Mouse (Mus musculus): ENCODE data around the gene Prkag2. TPM values are rescaled to one million over a fixed set of nuclear protein-coding genes. Genes with fewer than 3 reads are reported as not detected.

Gene Prkag2
- polyA plus RNA-seq, 1 experiment from 2014 or later = 45.0 TPM

DNA sequence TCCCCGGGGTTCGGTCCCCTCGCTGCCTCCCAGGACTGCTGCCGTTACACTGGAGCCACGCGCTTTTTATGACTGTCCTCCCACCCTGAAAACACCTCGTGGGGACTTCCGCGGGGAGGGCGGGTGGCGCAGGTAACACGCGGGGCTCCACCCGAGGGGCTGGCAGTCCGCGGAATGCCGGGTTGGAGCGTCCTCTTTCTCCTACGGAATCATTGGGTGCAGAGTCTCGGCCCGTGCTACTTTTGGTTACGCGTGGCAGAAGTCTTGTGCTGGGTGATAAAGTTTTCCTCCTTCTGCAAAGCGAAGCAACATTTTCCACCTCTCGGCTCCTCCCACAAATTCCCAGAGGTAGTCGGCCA lies 306 bp downstream of the Prkag2 start:
- H3K9me3 ChIP-seq = no peaks in the 10 kb centered on the region
- 0 out of 2 replicates have a peak overlapping the region, but pooled peaks have one; percentile 56 for H3K27ac ChIP-seq
- under 1% methylated on average over 26 of the region's 26 CpGs for whole genome bisulfite sequencing
- H3K36me3 ChIP-seq (replicated peaks) = no peaks in the 10 kb centered on the region
- peaks cover 74% of the 10 kb centered on the region for H3K27me3 ChIP-seq (ENCODE audit: poor library complexity, severe bottlenecking)
- peaks cover 27% of the 10 kb centered on the region for H3K4me1 ChIP-seq
- peak overlapping the region; percentile 69 for H3K4me3 ChIP-seq
- no peak for DNase-seq (ENCODE audit: extremely low spot score, low spot score)

DNA sequence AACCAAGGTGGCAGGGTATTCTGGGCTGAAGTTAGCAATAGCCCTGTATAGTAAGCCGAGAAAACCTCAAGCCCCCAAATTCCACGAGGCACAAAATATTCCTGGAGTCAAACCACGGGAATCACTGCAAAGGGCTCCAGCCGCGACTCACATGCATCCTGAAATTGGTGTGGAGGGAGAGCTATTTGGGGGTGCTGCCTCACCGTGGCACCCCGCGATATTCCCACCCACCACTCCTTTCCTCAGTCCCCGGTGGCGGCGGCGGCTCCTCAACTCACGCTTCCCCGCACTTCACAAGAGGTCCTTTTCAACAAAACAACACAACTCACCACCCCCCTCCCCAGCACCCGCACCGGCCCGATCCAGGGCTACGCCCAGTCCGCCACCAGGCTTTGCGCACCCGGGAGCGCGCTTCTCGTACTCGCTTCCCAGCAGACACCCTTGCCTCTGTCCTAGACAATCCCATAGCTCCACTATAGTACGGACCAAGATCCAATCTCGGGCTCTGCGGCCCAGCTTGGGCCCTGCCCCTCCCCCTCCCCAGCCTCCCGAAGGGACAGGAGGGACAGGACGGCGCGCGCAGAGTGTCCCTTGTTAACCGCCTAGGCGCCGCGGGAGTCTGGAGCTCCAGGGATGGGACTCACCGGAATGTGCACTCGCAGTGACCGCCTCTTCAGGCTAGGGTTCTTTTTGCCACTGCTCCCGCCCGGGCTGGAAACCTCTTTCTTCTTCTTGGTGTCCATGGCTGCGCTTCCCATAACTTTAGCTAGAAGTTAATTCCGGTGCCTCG lies 880 bp downstream of the Prkag2 start:
- H3K36me3 ChIP-seq (replicated peaks) = no peaks in the 10 kb centered on the region
- DNase-seq (ENCODE audit: extremely low spot score, low spot score) = peak; percentile 56

DNA sequence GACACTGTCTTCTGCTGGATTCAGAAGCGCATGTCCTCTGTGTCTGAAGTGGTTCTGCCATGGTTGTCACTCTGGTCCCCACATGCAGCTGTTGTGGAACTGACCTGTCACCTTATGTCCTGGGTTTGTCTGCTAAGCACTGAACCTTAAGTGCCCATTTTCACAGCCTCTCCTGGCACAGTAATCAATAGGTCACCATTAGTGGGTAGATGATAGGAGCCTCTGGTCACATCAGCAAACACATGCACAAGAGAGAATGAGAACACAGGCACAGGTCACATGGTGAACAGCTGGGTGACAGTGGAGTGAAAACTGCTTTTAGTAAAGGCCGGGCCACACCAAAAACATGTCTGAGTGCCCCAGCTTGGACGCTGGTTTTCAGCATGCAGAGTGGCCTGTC lies 2.6 kb downstream of the Prkag2 start:
- H3K4me3 ChIP-seq = no peak overlapping the region
- WGBS = 77% methylated on average over 3 of the region's 3 CpGs
- peaks cover 67% of the 10 kb centered on the region for H3K27me3 ChIP-seq (ENCODE audit: poor library complexity, severe bottlenecking)
- no peak overlapping the region for H3K27ac ChIP-seq
- H3K36me3 ChIP-seq (replicated peaks) = no peaks in the 10 kb centered on the region
- no peak for DNase-seq (ENCODE audit: extremely low spot score, low spot score)
- H3K4me1 ChIP-seq = peaks cover 27% of the 10 kb centered on the region
- no peaks in the 10 kb centered on the region for H3K9me3 ChIP-seq

More for the DNA sequence above, 880 bp downstream of the Prkag2 start:
- Histone ChIP-seq H3K4me3 (peak overlapping the region; percentile 69), H3K27ac (0 out of 2 replicates have a peak overlapping the region, but pooled peaks have one; percentile 56), H3K9me3 (no peaks in the 10 kb centered on the region), H3K4me1 (peaks cover 27% of the 10 kb centered on the region), H3K27me3 (ENCODE audit: poor library complexity, severe bottlenecking) (peaks cover 74% of the 10 kb centered on the region)
- 1% methylated on average over 45 of the region's 45 CpGs for WGBS

DNA sequence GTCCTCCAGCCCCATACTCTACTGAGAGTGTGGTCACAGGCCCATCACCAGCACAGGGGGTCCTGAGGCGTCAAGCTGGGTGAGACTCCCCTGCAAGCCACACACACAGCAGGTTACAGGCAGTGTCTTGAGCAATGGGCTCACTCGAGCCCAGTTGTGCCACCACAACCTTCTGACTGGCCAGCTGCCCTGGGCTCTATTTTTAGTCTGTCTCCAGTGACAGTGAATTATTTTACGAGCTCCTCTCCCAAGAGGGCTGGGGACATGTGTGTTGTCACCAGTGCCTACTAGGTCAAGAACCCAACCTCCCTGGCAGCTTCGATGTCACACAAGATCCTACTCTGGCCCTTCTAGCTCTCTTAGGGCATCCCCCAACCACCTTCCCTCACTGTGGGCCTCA lies 4.0 kb downstream of the Prkag2 start:
- H3K27me3 ChIP-seq (ENCODE audit: poor library complexity, severe bottlenecking) = peaks cover 54% of the 10 kb centered on the region

DNA sequence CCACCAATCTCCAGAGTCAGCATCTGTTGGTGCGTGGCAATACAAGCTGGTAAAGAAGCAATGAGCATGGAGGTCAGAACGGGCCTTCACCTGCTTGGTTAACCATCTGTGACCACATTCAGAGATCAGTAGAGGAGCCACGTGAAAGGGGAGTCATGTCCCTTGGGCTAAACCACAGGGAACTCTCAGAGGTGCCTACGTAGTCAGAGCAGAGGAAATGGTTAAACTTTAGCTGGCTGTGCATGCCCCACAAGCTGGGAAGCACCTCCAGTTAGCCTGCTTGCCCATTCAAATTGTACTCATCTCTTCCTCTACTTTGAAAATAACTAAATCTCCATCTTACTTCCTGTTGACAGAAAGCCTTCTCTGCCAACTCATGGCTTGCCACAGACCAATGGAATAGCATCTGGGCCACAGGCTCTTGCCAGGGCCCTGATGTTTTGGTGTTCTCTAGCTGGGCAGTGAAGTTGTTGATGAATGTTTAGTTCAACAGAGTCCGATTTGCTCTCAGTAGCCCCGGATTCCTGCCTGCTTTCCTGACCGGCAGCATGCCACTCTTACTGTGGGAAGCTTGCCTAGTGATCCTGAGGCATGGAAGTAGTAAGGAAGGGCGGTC lies 7.7 kb downstream of the Prkag2 start:
- Histone ChIP-seq H3K36me3 (replicated peaks) (no peaks in the 10 kb centered on the region), H3K27me3 (ENCODE audit: poor library complexity, severe bottlenecking) (peaks cover 17% of the 10 kb centered on the region), H3K4me1 (no peaks in the 10 kb centered on the region), H3K9me3 (no peaks in the 10 kb centered on the region), H3K27ac (no peak overlapping the region), H3K4me3 (no peak overlapping the region)
- 75% methylated on average over 8 of the region's 8 CpGs for WGBS
- no peak for DNase-seq (ENCODE audit: extremely low spot score, low spot score)

More for the DNA sequence above, 4.0 kb downstream of the Prkag2 start:
- H3K27ac ChIP-seq = no peak overlapping the region
- DNase-seq (ENCODE audit: extremely low spot score, low spot score) = no peak
- H3K9me3 ChIP-seq = no peaks in the 10 kb centered on the region
- no peak overlapping the region for H3K4me3 ChIP-seq
- no peaks in the 10 kb centered on the region for H3K36me3 ChIP-seq (replicated peaks)
- H3K4me1 ChIP-seq = peaks cover 26% of the 10 kb centered on the region
- 80% methylated on average over 4 of the region's 4 CpGs for WGBS

DNA sequence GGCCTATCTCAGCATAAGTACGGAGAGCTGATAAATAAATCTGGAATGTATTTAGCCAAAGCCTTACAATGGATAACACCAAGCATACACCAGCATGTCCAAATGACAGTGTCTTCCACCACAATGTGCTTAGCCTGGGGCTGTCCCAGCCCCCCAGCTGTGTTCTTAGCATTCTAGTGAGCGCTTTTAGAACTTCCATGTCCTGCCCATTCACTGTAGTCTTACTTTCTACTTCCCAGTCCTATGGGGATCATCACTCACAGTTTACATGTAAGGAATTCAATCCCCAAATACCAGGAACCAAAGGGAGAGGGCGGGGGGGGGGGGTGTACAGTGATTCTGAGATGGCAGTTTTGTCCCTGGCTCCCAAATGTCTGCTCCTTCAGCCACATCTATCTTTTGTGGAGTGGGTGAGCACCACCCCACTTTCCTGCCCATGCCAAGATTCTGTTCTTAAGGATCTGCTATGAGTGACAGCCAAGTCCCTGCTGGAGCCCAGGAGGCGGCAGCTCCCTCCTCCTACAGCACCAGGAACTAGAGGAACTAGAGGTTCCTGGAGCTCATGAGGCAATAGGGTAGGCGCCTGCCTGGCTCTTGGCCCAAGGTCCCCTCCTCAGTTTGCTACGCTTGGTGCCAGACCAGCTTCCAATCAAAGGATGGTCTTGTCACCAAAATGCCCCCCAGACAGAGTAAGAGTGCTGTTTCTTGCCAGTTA lies 11.0 kb downstream of the Prkag2 start:
- no peak overlapping the region for H3K4me3 ChIP-seq

DNA sequence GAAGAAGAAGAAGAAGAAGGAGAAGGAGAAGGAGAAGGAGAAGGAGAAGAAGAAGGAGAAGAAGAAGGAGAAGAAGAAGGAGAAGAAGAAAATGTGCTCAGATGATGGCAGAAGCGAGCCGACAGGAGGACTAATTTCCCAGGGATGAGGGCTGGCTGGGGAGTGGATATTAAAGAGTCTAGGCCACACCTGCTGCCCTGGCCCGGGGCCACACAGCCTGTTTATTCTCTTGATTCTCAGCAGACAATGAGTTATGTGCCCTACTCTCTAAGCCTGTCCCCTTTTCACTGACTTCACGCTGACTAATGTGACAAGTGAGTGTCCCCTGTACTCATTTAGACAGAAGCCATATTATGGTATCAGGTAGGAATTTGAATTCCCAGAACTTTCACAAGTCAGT lies 11.8 kb downstream of the Prkag2 start:
- no peak overlapping the region for H3K27ac ChIP-seq
- no peaks in the 10 kb centered on the region for H3K4me1 ChIP-seq
- H3K9me3 ChIP-seq = no peaks in the 10 kb centered on the region
- no peak overlapping the region for H3K4me3 ChIP-seq
- 72% methylated on average over 4 of the region's 4 CpGs for WGBS
- H3K27me3 ChIP-seq (ENCODE audit: poor library complexity, severe bottlenecking) = no peaks in the 10 kb centered on the region
- DNase-seq (ENCODE audit: extremely low spot score, low spot score) = no peak
- H3K36me3 ChIP-seq (replicated peaks) = no peaks in the 10 kb centered on the region

More for the DNA sequence above, 11.0 kb downstream of the Prkag2 start:
- Histone ChIP-seq H3K27ac (no peak overlapping the region), H3K27me3 (ENCODE audit: poor library complexity, severe bottlenecking) (no peaks in the 10 kb centered on the region), H3K9me3 (no peaks in the 10 kb centered on the region), H3K4me1 (no peaks in the 10 kb centered on the region), H3K36me3 (replicated peaks) (no peaks in the 10 kb centered on the region)
- no peak for DNase-seq (ENCODE audit: extremely low spot score, low spot score)
- WGBS = 85% methylated on average over 6 of the region's 6 CpGs

DNA sequence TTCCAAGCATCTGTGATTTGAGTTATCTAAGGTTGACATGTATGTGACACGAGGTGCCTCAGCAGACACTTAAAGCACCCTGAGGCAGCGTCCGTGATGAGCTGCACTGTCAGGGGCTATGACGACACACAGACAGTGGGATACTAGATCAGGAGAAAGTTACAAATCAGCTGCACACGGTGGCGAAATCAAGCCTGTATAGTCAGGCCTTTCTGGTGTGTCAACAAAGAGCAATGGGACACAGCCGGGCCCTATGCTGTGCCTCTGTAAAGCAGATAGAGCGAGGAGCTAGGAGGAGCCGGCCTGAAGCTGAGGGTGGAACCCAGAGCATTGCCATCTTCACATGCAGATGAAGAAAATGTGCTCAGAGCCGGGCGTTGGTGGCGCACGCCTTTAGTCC lies 12.3 kb downstream of the Prkag2 start:
- no peak for DNase-seq (ENCODE audit: extremely low spot score, low spot score)
- H3K9me3 ChIP-seq = no peaks in the 10 kb centered on the region
- H3K4me1 ChIP-seq = no peaks in the 10 kb centered on the region
- 91% methylated on average over 13 of the region's 13 CpGs for WGBS
- H3K27ac ChIP-seq = no peak overlapping the region
- no peaks in the 10 kb centered on the region for H3K27me3 ChIP-seq (ENCODE audit: poor library complexity, severe bottlenecking)
- no peaks in the 10 kb centered on the region for H3K36me3 ChIP-seq (replicated peaks)
- no peak overlapping the region for H3K4me3 ChIP-seq

DNA sequence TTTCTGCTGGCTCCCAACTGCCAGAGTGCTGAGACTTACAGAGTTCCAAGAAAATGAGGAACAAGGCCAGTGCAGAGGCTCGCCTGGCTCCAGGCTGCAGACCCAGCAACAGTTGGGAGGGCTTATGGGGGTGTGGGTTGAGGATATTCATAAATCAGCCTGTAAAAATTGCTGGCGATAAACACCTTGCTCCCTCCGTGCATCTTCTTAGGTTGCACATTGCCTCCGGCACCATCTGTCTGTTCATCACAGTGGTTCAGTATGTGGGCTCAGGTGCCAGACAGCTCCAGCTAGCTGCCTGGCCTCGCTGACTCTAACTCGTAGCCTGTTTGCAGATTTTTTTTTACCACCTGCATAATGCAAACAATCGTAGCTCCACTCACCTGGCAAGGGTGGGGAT lies 13.4 kb downstream of the Prkag2 start:
- no peak overlapping the region for H3K4me3 ChIP-seq
- DNase-seq (ENCODE audit: extremely low spot score, low spot score) = no peak
- H3K36me3 ChIP-seq (replicated peaks) = no peaks in the 10 kb centered on the region
- H3K4me1 ChIP-seq = no peaks in the 10 kb centered on the region
- H3K9me3 ChIP-seq = no peaks in the 10 kb centered on the region
- H3K27me3 ChIP-seq (ENCODE audit: poor library complexity, severe bottlenecking) = no peaks in the 10 kb centered on the region
- H3K27ac ChIP-seq = no peak overlapping the region
- WGBS = 90% methylated on average over 7 of the region's 7 CpGs

DNA sequence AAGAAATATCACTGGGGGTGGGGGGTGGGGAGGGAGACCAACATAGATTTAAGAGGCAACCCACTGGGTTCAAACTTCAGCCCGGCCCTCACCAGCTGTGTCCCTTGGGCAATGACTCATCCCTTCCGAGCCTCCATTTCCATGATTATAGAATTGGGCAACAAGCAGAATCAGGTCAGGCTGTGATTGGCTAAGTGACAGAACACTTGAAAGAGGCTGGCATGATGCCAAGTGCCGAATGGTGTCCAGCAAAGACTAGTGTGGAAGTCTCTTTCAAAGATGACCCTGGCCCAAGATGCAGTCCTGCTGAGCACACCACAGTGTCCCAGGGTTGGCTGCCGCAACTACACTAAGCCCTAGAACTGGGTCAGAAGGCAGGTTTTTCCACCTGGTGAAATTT lies 14.2 kb downstream of the Prkag2 start:
- DNase-seq (ENCODE audit: extremely low spot score, low spot score) = no peak
- no peaks in the 10 kb centered on the region for H3K4me1 ChIP-seq
- H3K27me3 ChIP-seq (ENCODE audit: poor library complexity, severe bottlenecking) = no peaks in the 10 kb centered on the region
- H3K4me3 ChIP-seq = no peak overlapping the region
- H3K27ac ChIP-seq = no peak overlapping the region
- WGBS = 81% methylated on average over 4 of the region's 4 CpGs
- no peaks in the 10 kb centered on the region for H3K36me3 ChIP-seq (replicated peaks)
- no peaks in the 10 kb centered on the region for H3K9me3 ChIP-seq

DNA sequence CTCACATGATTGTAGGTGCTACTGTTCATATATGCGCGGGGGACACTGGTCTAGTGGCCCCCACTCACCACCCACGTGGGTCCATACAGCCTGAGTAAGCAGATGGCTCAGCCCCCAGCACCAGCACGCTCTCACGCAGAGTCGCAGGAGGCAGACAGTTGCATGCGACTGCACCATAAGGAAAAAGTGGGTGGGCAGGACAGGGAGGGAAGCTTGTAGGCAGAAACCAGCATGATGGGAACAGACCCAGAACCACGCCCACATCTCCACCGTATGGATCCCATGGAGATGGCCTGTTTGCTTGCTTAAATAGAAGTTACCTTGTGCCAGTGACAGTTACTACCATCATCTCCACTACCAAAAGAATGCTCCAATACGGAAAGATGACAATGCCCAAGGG lies 15.3 kb downstream of the Prkag2 start:
- WGBS = 89% methylated on average over 10 of the region's 10 CpGs
- no peaks in the 10 kb centered on the region for H3K9me3 ChIP-seq
- no peaks in the 10 kb centered on the region for H3K4me1 ChIP-seq
- no peak for DNase-seq (ENCODE audit: extremely low spot score, low spot score)
- no peaks in the 10 kb centered on the region for H3K27me3 ChIP-seq (ENCODE audit: poor library complexity, severe bottlenecking)
- H3K36me3 ChIP-seq (replicated peaks) = no peaks in the 10 kb centered on the region
- H3K27ac ChIP-seq = no peak overlapping the region
- no peak overlapping the region for H3K4me3 ChIP-seq

DNA sequence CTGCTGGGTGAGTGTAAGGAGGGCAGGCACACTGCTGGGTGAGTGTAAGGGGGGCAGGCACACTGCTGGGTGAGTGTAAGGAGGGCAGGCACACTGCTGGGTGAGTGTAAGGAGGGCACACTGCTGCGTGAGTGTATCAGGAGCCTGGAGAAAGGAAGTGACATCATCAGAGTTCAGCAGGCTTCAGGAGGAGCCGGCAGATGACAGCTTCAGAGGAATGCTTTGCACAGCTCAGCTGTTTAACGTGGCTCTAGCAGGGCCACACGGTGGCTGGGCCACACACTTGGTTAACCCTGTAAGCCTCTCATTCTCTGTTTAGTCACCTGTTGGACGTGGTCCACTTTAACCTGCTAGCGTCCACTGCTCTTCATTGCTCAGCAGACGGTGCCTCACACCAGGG lies 16.6 kb downstream of the Prkag2 start:
- Histone ChIP-seq H3K9me3 (no peaks in the 10 kb centered on the region), H3K4me3 (no peak overlapping the region), H3K27ac (no peak overlapping the region), H3K27me3 (ENCODE audit: poor library complexity, severe bottlenecking) (no peaks in the 10 kb centered on the region), H3K36me3 (replicated peaks) (no peaks in the 10 kb centered on the region), H3K4me1 (no peaks in the 10 kb centered on the region)
- DNase-seq (ENCODE audit: extremely low spot score, low spot score) = no peak
- 62% methylated on average over 7 of the region's 7 CpGs for WGBS

DNA sequence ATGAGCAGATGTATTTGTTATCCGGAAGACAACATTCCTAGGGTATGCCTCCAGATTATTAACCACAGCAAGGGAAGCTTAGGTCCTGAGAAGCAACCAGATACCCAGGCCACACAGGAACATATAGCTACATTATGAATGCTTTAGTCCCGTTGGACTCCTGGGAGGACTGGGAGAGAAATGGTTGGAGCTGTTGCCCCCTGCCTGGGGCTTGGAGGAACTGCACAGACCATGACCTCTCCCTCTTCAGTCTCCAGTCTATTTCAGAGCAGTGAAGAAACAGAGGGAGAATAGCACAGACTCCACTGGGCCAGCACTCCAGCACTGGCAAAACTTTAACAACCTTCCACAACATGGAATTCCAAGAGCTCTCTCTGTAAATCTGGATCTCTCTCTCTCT lies 17.9 kb downstream of the Prkag2 start:
- Histone ChIP-seq H3K27me3 (ENCODE audit: poor library complexity, severe bottlenecking) (no peaks in the 10 kb centered on the region), H3K4me3 (no peak overlapping the region), H3K36me3 (replicated peaks) (no peaks in the 10 kb centered on the region), H3K9me3 (no peaks in the 10 kb centered on the region), H3K27ac (no peak overlapping the region), H3K4me1 (no peaks in the 10 kb centered on the region; the same call in 1 of the 2 replicates)
- 49% methylated on average over 2 of the region's 2 CpGs for WGBS
- DNase-seq (ENCODE audit: extremely low spot score, low spot score) = no peak
